Mouse (Mus musculus) C2C12 (cell line): ENCODE data around the gene Vash2.
"Not testable (repeated sequence)": the region's sequence is repeated elsewhere in the genome, so short reads cannot be mapped to it uniquely, and the experiment has no call there.

ENCODE experiments used
- CEBPB ChIP-seq: IDR thresholded peaks from one replicate; pipeline ENCODE4 v1.6.1; 2011; ENCODE audit warnings: low read depth, mild to moderate bottlenecking, control low read depth, moderate library complexity
- CTCF ChIP-seq: IDR thresholded peaks from one replicate; pipeline ENCODE4 v1.5.1; 2011; ENCODE audit not compliant: control insufficient read depth, insufficient read depth, insufficient read length
- FOSL1 ChIP-seq: IDR thresholded peaks from one replicate; pipeline ENCODE4 v1.8.0; 2011; ENCODE audit warnings: mild to moderate bottlenecking, low read length; ENCODE audit not compliant: poor library complexity, insufficient read depth, severe bottlenecking
- MYOG ChIP-seq: IDR thresholded peaks from one replicate; pipeline ENCODE4 v1.6.1; 2011; ENCODE audit not compliant: control insufficient read depth, insufficient read length; ENCODE audit errors: extremely low read depth

- TF ChIP-seq CTCF, CEBPB, FOSL1, MYOG: not testable (repeated sequence)
Observed at GRCm38 (mm10) chr1:190924812-190925211, 54.3 kb downstream of the Vash2 start, which contains the start of gene Angel2.
